Mouse (Mus musculus) liver (tissue): Measurements from ENCODE around the gene Pim3.
A peak's percentile ranks its signal among the peaks of the same experiment; 100 is the strongest.

Experiments
- DNase-seq: peaks from one replicate; pipeline ENCODE4 v3.0.0-alpha.2; 2020; ENCODE audit warnings: mixed read lengths

The Pim3 gene

GRCm38 (mm10) chr15:88837199-88837932, 24.6 kb upstream of the Pim3 start:
- DNase-seq: peak; percentile 65

GRCm38 (mm10) chr15:88837977-88838376, 24.0 kb upstream of the Pim3 start:
- DNase-seq: no peak

GRCm38 (mm10) chr15:88839271-88839670, 22.7 kb upstream of the Pim3 start:
- DNase-seq: peak; percentile 58

GRCm38 (mm10) chr15:88840126-88840525, 21.9 kb upstream of the Pim3 start:
- DNase-seq: peak; percentile 36

- no peak for DNase-seq
Measured at GRCm38 (mm10) chr15:88841160-88841559, 20.8 kb upstream of the Pim3 start.

- no peak for DNase-seq
Measured at GRCm38 (mm10) chr15:88841580-88842299, 20.2 kb upstream of the Pim3 start.

- no peak for DNase-seq
Measured at GRCm38 (mm10) chr15:88842300-88842673, 19.7 kb upstream of the Pim3 start.

- no peak for DNase-seq
Measured at GRCm38 (mm10) chr15:88843486-88844097, 18.4 kb upstream of the Pim3 start.

- DNase-seq: no peak
Measured at GRCm38 (mm10) chr15:88844966-88845365, 17.0 kb upstream of the Pim3 start.

- no peak for DNase-seq
Measured at GRCm38 (mm10) chr15:88848661-88849060, 13.3 kb upstream of the Pim3 start.

- DNase-seq: no peak
Measured at GRCm38 (mm10) chr15:88849621-88850020, 12.4 kb upstream of the Pim3 start.

- DNase-seq: peak; percentile 26
Measured at GRCm38 (mm10) chr15:88850146-88850826, 11.7 kb upstream of the Pim3 start.

GRCm38 (mm10) chr15:88851076-88851475, 10.9 kb upstream of the Pim3 start:
- no peak for DNase-seq

GRCm38 (mm10) chr15:88851507-88852149, 10.4 kb upstream of the Pim3 start:
- no peak for DNase-seq

GRCm38 (mm10) chr15:88853106-88853505, 8.9 kb upstream of the Pim3 start:
- no peak for DNase-seq

- DNase-seq: no peak
Measured at GRCm38 (mm10) chr15:88854119-88854968, 7.6 kb upstream of the Pim3 start.

- DNase-seq: no peak
Measured at GRCm38 (mm10) chr15:88854969-88855830, 6.8 kb upstream of the Pim3 start.

GRCm38 (mm10) chr15:88855896-88856417, 6.0 kb upstream of the Pim3 start:
- no peak for DNase-seq

- no peak for DNase-seq
Measured at GRCm38 (mm10) chr15:88856613-88857012, 5.4 kb upstream of the Pim3 start.

- DNase-seq: no peak
Measured at GRCm38 (mm10) chr15:88857361-88857760, 4.6 kb upstream of the Pim3 start.

- no peak for DNase-seq
Measured at GRCm38 (mm10) chr15:88858141-88858541, 3.8 kb upstream of the Pim3 start.
